Mouse (Mus musculus): ENCODE results near the gene L3mbtl4.

Gene L3mbtl4

GRCm38 (mm10) chr17:68273527-68273926, at the start of gene L3mbtl4:
Gene L3mbtl4 (plus strand): TSS chr17:68273797.
- DNase-seq (ENCODE audit: low spot score in 2 of 2) = no peak

- no peak for DNase-seq (ENCODE audit: low spot score in 2 of 2)
Measured at GRCm38 (mm10) chr17:68230484-68230883, 43.1 kb upstream of the L3mbtl4 start.

- no peak for DNase-seq (ENCODE audit: low spot score in 2 of 2)
Measured at GRCm38 (mm10) chr17:68235380-68235779, 38.2 kb upstream of the L3mbtl4 start.

- no peak for DNase-seq (ENCODE audit: low spot score in 2 of 2)
Measured at GRCm38 (mm10) chr17:68236992-68237391, 36.6 kb upstream of the L3mbtl4 start.

- DNase-seq (ENCODE audit: low spot score in 2 of 2) = no peak
Measured at GRCm38 (mm10) chr17:68240171-68240570, 33.4 kb upstream of the L3mbtl4 start.

GRCm38 (mm10) chr17:68264835-68265557, 8.6 kb upstream of the L3mbtl4 start:
- no peak for DNase-seq (ENCODE audit: low spot score in 2 of 2)

GRCm38 (mm10) chr17:68273954-68274353, 357 bp downstream of the L3mbtl4 start:
- DNase-seq (ENCODE audit: low spot score in 2 of 2) = no peak

- no peak for DNase-seq (ENCODE audit: low spot score in 2 of 2)
Measured at GRCm38 (mm10) chr17:68275138-68275537, 1.5 kb downstream of the L3mbtl4 start.

GRCm38 (mm10) chr17:68280915-68281314, 7.3 kb downstream of the L3mbtl4 start:
- no peak for DNase-seq (ENCODE audit: low spot score in 2 of 2)

GRCm38 (mm10) chr17:68285119-68285782, 11.7 kb downstream of the L3mbtl4 start:
- DNase-seq (ENCODE audit: low spot score in 2 of 2) = no peak

GRCm38 (mm10) chr17:68288094-68288493, 14.5 kb downstream of the L3mbtl4 start:
- DNase-seq (ENCODE audit: low spot score in 2 of 2) = no peak

GRCm38 (mm10) chr17:68288699-68289098, 15.1 kb downstream of the L3mbtl4 start:
- DNase-seq (ENCODE audit: low spot score in 2 of 2) = no peak

GRCm38 (mm10) chr17:68291713-68292364, 18.2 kb downstream of the L3mbtl4 start:
- DNase-seq (ENCODE audit: low spot score in 2 of 2) = no peak

- no peak for DNase-seq (ENCODE audit: low spot score in 2 of 2)
Measured at GRCm38 (mm10) chr17:68308381-68308780, 34.8 kb downstream of the L3mbtl4 start.

GRCm38 (mm10) chr17:68312286-68312927, 38.8 kb downstream of the L3mbtl4 start:
- DNase-seq (ENCODE audit: low spot score in 2 of 2) = no peak

- no peak for DNase-seq (ENCODE audit: low spot score in 2 of 2)
Measured at GRCm38 (mm10) chr17:68320940-68321339, 47.3 kb downstream of the L3mbtl4 start.

GRCm38 (mm10) chr17:68322607-68323006, 49.0 kb downstream of the L3mbtl4 start:
- DNase-seq (ENCODE audit: low spot score in 2 of 2) = no peak

- DNase-seq (ENCODE audit: low spot score in 2 of 2) = no peak
Measured at GRCm38 (mm10) chr17:68332225-68332624, 58.6 kb downstream of the L3mbtl4 start.

GRCm38 (mm10) chr17:68333382-68333781, 59.8 kb downstream of the L3mbtl4 start:
- no peak for DNase-seq (ENCODE audit: low spot score in 2 of 2)

- no peak for DNase-seq (ENCODE audit: low spot score in 2 of 2)
Measured at GRCm38 (mm10) chr17:68338917-68339553, 65.4 kb downstream of the L3mbtl4 start.

- no peak for DNase-seq (ENCODE audit: low spot score in 2 of 2)
Measured at GRCm38 (mm10) chr17:68357687-68358086, 84.1 kb downstream of the L3mbtl4 start.

- DNase-seq (ENCODE audit: low spot score in 2 of 2) = no peak
Measured at GRCm38 (mm10) chr17:68371101-68371500, 97.5 kb downstream of the L3mbtl4 start.

Measured in urinary bladder, postnatal 4 days (tissue).